23 mouse cellular contexts compared by ENCODE assay signal in the genomic region with DNA sequence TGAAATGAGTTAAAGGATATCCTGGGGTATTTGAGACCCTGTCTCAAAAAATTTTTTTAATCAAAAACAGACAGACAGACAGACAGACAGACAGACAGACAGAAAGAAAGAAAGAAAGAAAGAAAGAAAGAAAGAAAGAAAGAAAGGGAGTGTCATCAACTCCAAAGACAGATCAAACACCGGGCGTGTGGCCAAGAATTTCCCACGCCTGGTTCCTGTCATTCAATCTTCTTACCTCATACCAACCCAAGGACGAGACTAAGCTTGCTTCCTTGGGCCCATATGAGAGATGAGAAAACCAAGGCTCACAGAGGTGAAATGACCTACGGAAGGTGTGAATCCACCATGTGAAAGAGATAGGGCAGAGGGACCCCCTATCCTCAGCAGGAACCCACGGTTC.
DNase-seq lines count a peak whose midpoint lies in the region; ATAC-seq and TF ChIP-seq lines count a peak whose summit lies in the region.
"Had no signal": no experiment of that assay in that cellular context is flagged by ENCODE, and none has a peak within 500 bp of the region (broad histone marks: within the 10 kb centered on the region; RNA-seq: fewer than 3 reads in every experiment).

No protein-coding gene starts in this region.

- no peaks in the 10 kb centered on the region for H3K36me3 ChIP-seq in lung, embryonic 14.5 days (ENCODE audit: insufficient read depth)
- H3K36me3 ChIP-seq: embryonic facial prominence, embryonic 12.5 days; forebrain, embryonic 12.5 days; G1E; heart, embryonic 13.5 days; hindbrain, embryonic 12.5 days had no signal

- no peak overlapping the region for H3K9ac ChIP-seq in lung, embryonic 14.5 days
- H3K9ac ChIP-seq: embryonic facial prominence, embryonic 12.5 days; forebrain, embryonic 12.5 days; forebrain, postnatal 0 days; heart, embryonic 13.5 days; hindbrain, embryonic 12.5 days had no signal

- no peak for ATAC-seq in lung, embryonic 14.5 days (ENCODE audit: insufficient read depth)
- no peak for ATAC-seq in granulocyte monocyte progenitor cell, adult 5-6 weeks (replicated peaks; ENCODE audit: poor library complexity, severe bottlenecking)
- ATAC-seq: CD4-positive, CD25-positive, alpha-beta regulatory T cell, adult 4 months; forebrain, postnatal 0 days; hindbrain, embryonic 16.5 days; inflammation-experienced regulatory T-cells, adult 6 months had no signal

- no peaks in the 10 kb centered on the region for H3K4me1 ChIP-seq in lung, embryonic 14.5 days (ENCODE audit: insufficient read depth)
- no peaks in the 10 kb centered on the region for H3K4me1 ChIP-seq in lung, adult 2 months (ENCODE audit: control insufficient read depth, insufficient read depth, low read length)

- H3K27me3 ChIP-seq in lung, embryonic 14.5 days (ENCODE audit: insufficient read depth, low read length): no peaks in the 10 kb centered on the region
- H3K27me3 ChIP-seq: forebrain, embryonic 12.5 days; hindbrain, embryonic 12.5 days had no signal

- H3K9me3 ChIP-seq in lung, embryonic 14.5 days (ENCODE audit: low read depth, low read length): no peaks in the 10 kb centered on the region
- H3K9me3 ChIP-seq: embryonic facial prominence, embryonic 12.5 days; forebrain, embryonic 12.5 days; heart, embryonic 13.5 days; hindbrain, embryonic 12.5 days had no signal

- H3K27ac ChIP-seq in lung, embryonic 14.5 days (ENCODE audit: low read depth): no peak overlapping the region
- no peak overlapping the region for H3K27ac ChIP-seq in left cerebral cortex, adult 2 months
- H3K27ac ChIP-seq: embryonic facial prominence, embryonic 12.5 days; forebrain, embryonic 12.5 days; heart, embryonic 13.5 days; hindbrain, embryonic 12.5 days had no signal

- no peak overlapping the region for H3K4me2 ChIP-seq in lung, embryonic 14.5 days
- H3K4me2 ChIP-seq: embryonic facial prominence, embryonic 12.5 days; forebrain, embryonic 12.5 days; heart, embryonic 13.5 days; hindbrain, embryonic 12.5 days had no signal

- intact Hi-C loops in left cerebral cortex, adult 2 months (cut with DNase I): no loop called here

- DNase-seq in lung, embryonic 14.5 days: peak; percentile 51
- no peak for DNase-seq in lung, adult 2 months
- DNase-seq in 3T3-L1 (ENCODE audit: low read depth, low spot score): peak; percentile 23
- DNase-seq in adrenal gland, adult 18-20 months (ENCODE audit: low spot score in 2 of 2): peak; percentile 40 to 42
- DNase-seq in adrenal gland, postnatal 14 days: peak; percentile 61
- DNase-seq in heart, adult 18-20 months: no peak
- no peak for DNase-seq in left cerebral cortex, adult 2 months (ENCODE audit: extremely low spot score in 1 of 2, low spot score in 2 of 2)
- DNase-seq: B cell, adult 2 months; cerebellum, adult 11 months; cerebellum, adult 8-10 months; embryo, embryonic 11 days; forebrain, postnatal 0 days; gastrocnemius, postnatal 14 days; heart, postnatal 4 days had no signal

- TF ChIP-seq CTCF in lung, embryonic 14.5 days (IDR thresholded peaks at IDR 0.05; ENCODE audit: low read depth): no peak
- TF ChIP-seq CTCF in lung, adult 2 months (IDR thresholded peaks at IDR 0.05; ENCODE audit: insufficient read depth, low read length): no peak
- no peak for TF ChIP-seq CTCF in left cerebral cortex, adult 2 months (IDR thresholded peaks at IDR 0.05)

- WGBS in lung, embryonic 14.5 days: 72% methylated on average over 6 of the region's 6 CpGs
- WGBS in lung, adult 2 months: 69% methylated on average over 6 of the region's 6 CpGs

- H3K4me3 ChIP-seq in lung, embryonic 14.5 days (ENCODE audit: low read depth, low read length): no peak overlapping the region
- no peak overlapping the region for H3K4me3 ChIP-seq in lung, adult 2 months (replicated peaks; ENCODE audit: extremely low read depth, low read depth, low read length)
- H3K4me3 ChIP-seq in left cerebral cortex, adult 2 months: no peak overlapping the region
- H3K4me3 ChIP-seq: embryonic facial prominence, embryonic 12.5 days; forebrain, embryonic 12.5 days; heart, embryonic 13.5 days; hindbrain, embryonic 12.5 days had no signal

- TF ChIP-seq POLR2A in lung, adult 2 months (IDR thresholded peaks at IDR 0.05; ENCODE audit: borderline replicate concordance, extremely low read depth, low read depth, low read length): no peak

Comparison
In these comparisons a context has a peak if more than half of its experiments do, and no peak if none do; other contexts are left out.
1. DNase-seq: peak in lung, embryonic 14.5 days (single experiment), 3T3-L1 (single experiment), adrenal gland, adult 18-20 months (2 of 2) and adrenal gland, postnatal 14 days (single experiment); none in lung, adult 2 months (single experiment), heart, adult 18-20 months (0 of 2) and left cerebral cortex, adult 2 months (0 of 2).